Mouse (Mus musculus) retina, embryonic 14.5 days (tissue): ENCODE results near the gene Tsen2.
A peak's percentile ranks its signal among the peaks of the same experiment; 100 is the strongest.

Experiments
- DNase-seq: peaks from one replicate; pipeline ENCODE4 v3.0.0-alpha.2; 2015; ENCODE audit warnings: low spot score

The Tsen2 gene

DNA sequence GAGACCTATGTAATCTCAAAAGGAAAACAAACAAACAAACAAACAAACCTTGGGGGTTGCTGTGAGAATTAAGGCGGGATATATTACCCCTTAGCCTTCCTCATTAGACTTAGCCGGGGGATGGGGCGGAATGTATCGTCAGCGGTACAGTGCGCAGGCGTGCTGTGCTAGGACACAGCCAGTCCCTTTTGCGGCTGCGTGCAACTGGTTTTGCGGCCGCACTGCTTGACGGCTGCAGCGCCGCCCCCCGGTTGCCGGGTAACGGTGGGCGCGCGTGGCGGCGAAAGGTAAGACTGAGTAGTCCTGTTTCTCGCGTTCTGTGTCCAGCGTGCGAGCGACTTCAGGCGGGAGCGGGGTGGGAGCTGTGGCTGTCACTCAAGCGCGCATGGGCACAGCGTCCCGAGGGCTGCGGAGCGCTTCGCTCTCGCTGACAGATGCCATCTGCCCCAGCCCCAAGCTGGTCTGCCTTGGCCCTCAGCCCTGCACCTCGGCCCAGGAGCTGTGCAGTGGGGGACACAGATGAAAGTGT is at the start of gene Tsen2:
Gene Tsen2 (plus strand): TSS at position 223 of the 529 bp plus-strand sequence.
- peak; percentile 97 for DNase-seq

DNA sequence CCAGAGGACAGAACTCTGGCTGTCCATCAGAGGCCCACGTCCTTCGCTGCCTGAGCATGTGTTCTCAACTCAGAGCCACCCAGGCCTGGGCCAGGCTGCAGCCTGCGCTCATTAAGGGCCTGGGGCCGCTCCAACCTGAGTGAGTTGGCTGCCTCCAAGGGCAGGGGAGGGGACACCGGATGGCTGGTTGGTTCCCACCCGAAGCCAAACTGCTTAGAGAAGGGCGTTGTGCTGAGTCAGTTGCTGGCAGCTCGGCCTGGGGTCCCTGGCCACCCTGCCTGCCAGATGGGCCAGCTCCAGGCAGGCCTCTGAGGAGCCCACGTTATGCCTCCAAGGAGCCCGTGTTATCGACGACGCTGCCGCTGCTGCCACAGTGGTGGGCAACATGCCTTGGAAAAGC is 44.9 kb upstream of the Tsen2 start:
- DNase-seq, result no peak

DNA sequence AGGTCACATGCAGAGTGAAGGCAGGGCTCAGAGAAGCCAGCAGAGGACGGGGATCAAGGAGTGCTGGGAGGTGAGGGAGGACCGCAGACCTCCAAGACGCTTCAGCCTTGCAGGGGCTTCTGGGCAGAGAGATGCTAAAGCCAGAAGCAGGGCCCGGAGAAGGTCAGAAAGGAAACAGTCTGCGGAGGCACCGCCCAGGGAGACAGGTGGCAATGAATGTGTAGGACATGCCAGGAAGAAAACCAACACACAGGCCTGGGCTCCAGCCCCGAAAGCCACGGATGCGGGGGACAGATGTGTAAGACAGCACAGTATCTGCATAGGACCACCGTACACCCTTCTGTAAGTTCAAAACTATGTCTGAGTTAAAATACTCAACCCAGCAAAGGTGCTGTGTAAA is 44.2 kb upstream of the Tsen2 start:
- no peak for DNase-seq

DNA sequence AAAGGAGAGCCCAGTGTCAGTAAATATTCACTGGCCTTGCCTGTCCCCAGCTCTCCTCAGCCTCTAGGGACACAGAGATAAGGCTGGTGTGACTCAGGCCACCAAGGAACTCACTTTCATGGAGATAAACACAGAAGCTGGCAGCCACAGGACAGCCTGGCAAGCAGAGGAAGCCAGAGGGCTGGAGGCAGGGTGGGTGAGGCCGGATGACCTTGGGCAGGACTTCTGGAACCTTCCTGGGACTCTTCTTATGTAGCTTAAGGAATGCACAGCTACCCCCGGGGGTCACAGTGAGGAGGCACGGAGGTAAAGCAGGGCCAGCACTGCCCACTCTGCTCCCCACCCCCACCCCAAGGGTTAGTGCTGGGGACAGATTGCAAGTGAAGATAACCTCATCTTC is 43.3 kb upstream of the Tsen2 start:
- no peak for DNase-seq

DNA sequence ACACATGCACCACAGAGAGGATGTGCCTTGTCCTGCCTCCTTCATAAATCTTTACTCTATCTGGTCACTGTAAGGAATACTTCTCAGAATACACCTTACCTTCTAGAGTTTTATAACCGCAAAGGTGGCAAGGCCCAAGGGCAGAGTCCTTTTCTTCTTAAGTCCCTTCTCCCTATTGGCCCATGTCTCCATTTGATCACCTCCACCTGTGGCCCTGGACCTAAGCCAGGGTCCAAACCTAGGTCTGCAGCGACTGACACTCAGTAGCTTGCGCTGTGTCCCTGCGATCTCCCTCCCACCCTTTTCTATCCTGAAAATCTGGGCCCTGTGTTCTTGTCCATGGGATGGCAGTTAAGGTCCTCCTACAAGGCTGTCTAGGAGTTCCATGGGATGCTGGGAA is 41.4 kb upstream of the Tsen2 start:
- DNase-seq, result no peak

DNA sequence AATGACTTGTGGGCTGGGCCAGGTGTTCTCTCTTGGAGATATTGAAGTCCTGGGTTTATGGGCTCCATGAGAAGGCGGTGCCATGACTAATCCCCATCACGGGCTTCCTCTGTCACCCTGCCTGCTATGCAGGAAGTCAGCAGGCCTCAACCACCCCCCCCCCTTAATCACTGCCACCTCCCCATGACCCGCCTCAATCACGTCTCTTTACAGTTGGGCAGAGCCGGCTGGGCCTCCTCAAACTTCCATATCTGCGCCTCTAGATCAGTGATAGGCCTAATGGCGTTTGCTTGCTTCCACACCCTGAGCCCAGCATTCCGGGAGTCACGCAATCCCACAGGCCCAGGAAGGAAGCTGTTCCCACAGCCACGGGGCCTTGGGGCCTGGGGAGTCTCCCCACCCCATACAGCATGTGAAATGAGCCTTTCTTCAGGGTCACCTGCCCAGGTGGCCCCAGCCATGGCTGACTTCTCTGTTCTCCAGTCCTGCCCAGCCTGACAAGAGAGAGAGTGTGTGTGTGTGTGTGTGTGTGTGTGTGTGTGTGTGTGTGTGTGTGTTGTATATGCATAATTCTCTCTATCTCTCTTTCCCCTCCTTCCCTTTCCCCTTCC is 40.8 kb upstream of the Tsen2 start:
- DNase-seq, result no peak

DNA sequence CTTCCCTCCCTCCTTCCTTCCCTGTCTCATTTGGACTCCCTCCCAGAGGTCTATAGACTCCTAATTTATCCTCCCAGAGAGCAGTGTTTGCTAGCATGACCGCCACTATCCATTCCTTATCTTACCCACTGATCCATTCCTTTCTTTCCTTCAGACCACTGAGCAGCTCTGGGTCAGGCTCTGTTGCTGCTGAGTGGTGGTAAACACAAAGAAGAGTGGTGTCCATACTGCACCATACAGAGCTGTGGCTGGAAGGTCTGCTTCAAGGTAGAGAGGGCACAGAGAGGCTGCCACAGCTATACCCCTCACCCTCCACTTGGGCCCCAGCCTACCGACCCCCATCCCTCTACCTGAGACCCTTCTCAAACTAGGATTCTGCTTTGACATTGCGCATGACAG is 40.3 kb upstream of the Tsen2 start:
- no peak for DNase-seq

DNA sequence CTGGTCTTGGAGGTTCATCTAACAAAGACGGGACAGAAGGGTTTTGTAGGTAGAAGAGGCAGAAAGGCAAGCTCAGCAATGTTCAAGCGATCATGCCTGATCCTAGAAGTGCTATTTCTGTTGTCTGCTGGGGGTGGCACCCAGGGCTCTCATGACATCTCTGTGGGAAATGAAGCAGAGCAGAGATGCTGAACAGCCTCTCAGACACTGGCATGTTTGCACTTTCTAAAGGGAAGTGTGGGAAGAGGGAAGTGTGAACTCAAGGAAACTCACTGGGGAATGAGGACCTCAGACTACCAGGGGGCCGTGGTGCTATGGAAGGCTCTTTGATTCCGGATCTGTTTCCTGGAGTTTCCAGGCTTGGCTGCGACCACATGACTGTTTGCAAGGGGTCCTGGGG is 39.5 kb upstream of the Tsen2 start:
- no peak for DNase-seq

DNA sequence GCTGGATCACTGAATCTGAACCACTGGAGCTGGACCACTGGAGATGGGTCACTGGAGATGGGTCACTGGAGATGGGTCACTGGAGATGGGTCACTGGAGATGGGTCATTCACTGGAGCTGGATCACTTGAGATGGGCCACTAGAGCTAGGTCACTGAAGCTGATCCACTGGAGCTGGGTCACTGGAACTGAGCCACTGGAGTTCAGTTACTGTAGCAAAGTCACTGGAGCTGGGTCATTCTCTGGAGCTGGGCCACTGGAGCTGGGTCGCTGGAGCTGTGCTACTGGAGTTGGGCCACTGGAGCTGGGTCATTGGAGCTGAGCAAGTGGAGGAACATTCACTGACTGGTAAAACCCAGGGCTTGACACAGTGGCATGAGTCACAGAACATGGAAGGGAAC is 38.0 kb upstream of the Tsen2 start:
- no peak for DNase-seq

DNA sequence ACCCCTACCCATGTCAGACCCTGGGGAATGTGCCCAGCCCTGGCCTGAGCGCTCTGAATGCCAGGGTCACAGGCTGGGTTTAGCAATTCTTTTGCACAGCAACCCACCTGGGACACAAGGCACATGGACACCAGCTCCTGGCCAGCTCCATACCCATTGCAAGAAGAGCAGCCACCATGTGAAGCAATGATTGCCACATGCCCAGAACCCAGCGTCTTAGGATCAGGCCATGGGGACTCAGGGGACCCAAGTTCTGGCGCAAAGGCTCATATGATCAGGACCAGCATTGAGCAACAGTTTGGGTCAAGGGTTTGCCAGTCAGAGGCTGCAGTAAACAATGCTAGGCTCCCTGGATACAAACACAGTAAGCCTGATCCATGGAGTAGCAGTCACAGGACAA is 33.0 kb upstream of the Tsen2 start:
- DNase-seq, result no peak

DNA sequence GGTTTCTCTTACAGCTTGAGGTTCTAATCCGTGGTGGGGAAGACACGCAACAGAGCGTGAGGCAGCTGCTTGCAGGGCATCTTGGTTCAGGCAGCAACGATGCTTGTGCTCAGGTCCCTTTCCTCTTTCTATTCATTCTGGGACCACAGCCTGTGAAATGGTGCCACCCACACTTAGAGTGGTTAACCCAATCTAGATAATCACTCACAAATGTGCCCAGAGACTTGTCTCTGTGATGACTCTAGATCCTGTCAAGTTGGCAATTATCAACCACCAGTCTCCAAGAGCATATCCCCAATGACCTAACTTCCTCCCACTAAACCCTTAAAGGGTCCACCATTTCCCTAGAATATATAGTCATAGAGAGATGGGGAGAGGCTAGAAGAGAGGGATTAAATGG is 31.3 kb upstream of the Tsen2 start:
- DNase-seq, result no peak

DNA sequence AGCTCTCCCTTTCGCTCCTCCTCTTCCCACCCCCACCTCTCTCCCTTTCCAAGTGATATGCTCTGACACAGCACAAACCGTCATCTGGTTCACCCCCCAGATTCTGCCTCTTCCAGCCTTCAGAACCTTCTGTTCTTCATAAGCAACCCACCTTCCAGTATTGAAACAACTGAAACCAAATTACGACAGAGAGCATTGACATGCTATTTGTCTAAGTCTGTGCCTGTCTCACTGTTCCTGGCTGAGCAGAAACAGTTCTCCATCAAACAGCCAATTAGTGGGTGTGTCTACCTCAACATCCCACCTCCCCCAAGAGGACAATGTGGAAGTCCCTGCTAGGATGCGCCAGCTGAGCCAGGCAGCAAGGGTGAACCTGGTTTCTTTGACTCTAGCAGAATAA is 26.6 kb upstream of the Tsen2 start:
- DNase-seq, result no peak

DNA sequence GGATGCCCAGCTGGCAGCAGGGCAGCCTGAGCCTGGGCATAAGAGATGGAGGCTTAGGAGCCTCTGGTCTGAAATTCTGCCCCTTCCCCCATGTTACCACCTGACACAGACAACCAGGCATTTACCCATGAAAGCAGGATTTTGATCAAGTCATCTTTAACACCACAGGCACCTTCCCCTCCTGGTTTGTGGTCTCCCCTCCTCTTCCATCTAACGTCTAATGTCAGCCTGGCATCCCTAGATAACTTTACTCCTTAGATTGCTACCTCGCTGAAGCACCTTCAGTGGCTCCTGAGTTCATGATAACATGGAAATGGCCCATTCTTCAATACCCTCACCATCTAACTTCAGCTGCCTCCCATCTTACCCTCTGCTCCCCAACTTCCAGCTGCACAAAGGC is 26.1 kb upstream of the Tsen2 start:
- DNase-seq, result no peak

DNA sequence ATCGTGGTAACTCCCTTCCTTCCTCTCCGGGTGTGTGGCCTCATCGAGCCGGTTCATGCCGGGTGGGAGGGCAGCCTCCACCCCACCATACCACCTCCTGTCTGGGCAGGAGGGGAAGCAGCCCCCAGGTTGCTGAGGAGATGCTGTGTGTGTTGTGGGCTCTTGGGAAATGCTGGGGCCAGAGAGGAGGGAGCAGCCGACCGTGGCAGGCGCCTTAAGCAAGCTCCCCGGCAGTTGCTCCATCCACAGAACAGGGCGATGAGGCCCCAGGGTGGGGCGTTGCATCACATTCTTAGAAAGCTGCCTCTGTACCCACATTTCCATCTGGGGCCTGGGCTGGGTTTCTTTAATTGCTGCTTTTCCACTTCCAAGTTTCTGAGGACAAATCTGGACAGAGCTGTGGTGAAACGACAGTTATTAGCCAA is 25.2 kb upstream of the Tsen2 start:
- DNase-seq, result no peak

DNA sequence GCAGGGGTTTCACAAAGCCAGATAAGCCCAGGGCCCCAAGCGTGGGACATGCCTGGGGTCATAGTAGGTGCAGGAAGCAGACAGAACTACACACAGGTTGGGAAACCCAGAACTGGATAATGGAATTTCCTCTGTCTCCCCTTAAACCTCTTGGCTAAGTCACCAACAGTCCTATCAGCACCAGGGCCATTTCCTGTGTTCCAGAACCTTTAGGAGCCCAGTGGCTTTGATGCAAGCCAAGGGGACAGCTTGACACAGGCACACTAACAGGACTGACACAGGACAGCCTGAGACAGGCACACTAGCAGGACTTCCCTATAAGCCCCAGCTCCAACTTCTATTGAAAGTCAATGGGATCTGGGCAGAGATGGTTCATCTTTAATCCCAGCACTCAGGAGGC is 22.5 kb upstream of the Tsen2 start:
- no peak for DNase-seq

DNA sequence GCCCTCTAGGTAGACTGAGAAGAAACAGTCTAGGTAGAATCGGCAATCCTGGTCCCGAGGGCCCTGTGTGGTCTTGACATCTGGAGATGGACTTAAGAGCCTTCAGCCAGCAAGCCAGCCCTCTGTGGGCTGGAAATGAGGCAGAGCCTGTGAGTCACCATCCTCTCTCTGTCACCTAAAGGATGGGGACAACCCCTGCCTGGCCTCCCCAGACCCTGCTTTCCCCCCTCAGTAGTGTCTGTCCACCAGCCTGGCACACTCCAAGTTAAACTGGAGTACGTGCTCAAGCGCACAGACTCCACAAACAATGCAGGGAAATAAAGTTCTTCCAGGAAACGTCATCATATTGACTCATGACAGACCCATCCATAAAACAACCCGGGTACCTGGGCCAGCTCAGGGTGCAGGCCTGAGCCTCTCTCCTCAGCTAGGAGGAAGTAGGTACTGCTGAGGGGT is 21.7 kb upstream of the Tsen2 start:
- DNase-seq, result no peak

DNA sequence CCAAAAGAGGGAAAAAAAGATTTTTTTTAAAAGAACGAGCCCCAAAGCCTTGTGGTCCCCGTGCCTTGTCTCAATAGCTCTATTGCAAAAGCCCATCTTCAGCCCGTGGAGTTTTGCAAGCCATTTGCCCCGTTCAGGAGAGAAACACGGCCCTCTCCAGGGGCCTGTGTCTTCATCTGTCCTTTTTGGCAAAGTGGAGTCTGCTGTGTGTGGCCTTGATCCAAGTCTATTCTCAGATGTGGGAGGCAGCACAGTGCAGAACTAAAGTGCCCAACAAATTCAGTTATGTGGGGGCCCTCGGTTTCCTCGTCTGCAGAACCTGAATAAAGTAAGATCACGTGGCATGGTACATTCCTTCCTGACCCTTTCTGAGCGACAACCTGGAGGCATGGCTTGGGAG is 21.3 kb upstream of the Tsen2 start:
- no peak for DNase-seq

DNA sequence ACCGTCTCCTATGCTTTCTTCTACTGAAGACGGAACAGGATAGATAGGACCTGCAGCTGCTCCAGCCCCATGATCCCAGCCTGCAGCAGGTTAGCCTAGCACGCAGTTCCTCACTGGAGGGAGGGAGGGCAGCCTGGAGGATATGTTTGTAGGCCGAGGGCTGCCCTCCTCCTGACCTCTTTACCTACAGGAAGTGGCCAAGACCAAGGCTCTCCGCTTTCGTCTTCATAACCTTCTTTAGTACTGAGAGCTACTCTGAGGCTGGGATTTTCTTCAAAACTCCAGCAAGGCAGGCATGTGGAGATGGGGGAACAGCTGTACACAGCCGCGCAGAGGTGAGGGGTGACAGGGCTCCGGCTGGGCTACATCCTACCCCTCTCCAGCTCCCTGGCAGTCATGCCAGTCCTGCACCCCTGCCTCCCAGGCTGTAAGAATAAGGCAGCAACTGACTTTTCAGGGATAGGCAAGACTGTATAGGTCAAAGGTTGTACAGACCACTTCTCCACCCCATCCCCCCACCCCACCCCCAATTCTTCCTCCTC is 19.9 kb upstream of the Tsen2 start:
- no peak for DNase-seq

DNA sequence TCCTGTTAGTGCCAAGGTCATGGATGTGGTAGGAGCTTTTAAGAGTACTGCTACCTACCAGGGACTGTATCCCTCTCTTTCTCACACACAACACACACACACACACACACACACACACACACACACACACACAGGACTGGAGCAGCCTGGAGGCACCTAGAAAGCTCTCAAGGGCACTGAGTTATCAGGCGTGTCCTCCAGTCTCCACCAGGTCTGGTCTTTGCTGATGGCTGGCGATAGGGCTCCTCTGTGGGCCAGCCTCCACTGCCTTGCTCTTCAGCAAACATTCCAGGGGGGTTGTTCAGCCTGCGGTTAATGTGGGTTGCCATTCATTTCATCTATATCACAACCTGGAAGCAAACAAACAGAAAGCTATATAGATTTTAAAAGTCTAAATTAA is 17.0 kb upstream of the Tsen2 start:
- no peak for DNase-seq

DNA sequence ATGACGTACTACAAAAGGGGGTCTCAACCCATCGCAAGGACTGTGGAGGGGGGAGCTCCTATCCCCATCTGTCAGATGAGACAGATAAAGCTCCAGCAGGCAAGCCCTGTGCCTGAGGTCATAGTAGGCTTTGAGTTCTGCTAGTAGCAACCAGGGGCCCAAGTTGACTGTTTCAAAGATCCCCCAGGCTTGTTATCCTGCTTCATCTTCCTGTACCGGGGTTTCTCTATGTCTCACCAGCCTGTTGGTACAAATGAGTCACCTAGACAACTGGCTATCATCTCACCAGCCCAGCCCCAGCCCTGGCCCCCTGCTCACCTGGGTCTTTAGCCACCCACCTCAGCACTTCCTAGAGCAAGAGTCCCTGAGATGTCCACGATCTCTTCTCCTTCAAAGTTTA is 16.1 kb upstream of the Tsen2 start:
- no peak for DNase-seq

DNA sequence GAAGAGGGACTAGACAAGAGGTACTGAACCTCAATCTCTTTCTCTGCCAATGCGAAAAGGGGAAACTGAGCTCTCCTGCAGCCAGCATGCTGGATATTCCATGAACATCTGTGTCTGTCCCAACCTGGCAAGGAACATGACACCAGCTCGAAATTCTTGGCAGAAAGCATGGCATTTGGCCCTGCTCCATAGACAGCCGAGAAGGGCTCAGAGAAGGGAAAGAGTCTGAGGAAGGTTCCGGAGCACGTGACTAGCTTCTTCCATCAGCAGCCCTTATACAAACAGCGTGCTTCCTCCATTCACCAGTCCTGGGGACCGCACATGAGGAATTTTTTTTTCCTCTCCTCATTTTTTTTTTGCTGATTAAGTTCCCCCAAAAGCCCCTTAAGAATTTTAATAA is 9.8 kb upstream of the Tsen2 start:
- no peak for DNase-seq

DNA sequence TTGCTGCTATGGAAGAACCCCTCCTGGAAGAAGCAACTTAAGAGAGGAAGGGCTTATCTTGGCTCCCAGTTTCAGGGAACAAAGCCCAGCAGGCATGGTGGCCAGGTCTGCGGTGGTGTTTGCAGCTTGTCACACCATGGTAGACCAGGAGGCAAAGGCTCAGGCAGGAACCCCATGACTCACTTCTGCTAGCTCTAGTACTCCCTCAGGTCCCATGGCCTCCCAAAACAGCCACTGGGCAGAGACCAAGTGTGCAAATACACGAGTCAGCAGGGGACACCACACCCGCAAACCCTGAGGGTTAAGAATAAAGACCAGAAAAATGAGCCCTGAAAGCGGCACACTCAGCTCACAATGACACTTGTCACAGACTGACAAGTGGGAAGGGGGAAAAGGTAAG is 8.3 kb upstream of the Tsen2 start:
- DNase-seq, result no peak

DNA sequence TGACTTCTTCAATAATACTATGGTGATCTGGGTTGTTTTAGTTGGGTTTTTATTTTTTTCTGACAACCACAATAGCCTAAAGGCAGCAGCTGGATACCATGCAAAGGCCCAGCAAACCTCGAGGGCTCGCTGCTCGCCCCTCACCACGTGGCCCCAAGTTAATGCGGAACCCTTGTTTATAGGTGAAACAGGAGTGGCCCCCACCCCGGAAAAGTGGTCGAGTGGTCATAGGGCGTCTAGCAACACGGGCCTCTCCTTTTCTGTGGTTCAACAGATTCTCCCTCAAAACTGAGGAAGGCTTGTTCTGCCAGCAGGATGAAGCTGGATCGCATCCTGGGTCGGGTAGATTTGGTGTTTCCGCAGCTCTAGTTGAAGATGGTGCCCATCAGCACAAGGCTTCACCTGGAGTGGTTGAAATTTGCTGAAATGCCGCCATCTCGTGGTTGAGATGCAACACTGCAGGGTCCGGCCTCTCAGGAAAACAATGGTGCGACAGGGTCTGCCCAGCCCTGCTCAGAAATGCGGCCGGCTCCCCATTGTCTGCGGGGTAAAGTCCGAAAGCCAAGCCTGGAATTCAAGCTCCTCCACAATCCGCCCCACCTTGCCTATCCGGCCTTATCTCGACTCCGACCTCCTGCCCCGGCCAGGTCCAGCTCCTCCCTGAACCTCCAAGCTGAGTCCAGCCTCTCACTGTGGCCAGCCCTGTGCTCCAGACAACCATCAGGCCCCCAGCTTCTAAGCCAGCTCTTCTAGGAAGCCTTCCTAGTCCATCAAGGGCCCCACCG is 5.6 kb upstream of the Tsen2 start:
- DNase-seq, result peak; percentile 93
